Mouse (Mus musculus): ENCODE measurements around the gene Fgf15. TPM values are rescaled to one million over a fixed set of nuclear protein-coding genes. Genes with fewer than 3 reads are reported as not detected.

The Fgf15 gene
- polyA plus RNA-seq, 1 experiment, result 1.3 TPM

- peak overlapping the region; percentile 69 for H3K4me3 ChIP-seq (replicated peaks)
- TF ChIP-seq FLI1 (IDR thresholded peaks at IDR 0.05; ENCODE audit: low read length) (no peak), GATA1 (IDR thresholded peaks at IDR 0.05; ENCODE audit: borderline replicate concordance, low read length) (no peak)
- H3K27me3 ChIP-seq (replicated peaks), result peaks cover 90% of the 10 kb centered on the region
- H3K36me3 ChIP-seq (replicated peaks; ENCODE audit: low read length), result no peaks in the 10 kb centered on the region
- peaks cover 70% of the 10 kb centered on the region for H3K4me1 ChIP-seq
- no peaks in the 10 kb centered on the region; the same call in 1 of the 2 replicates for H3K9me3 ChIP-seq
Observed at GRCm38 (mm10) chr7:144942071-144942743, 45.9 kb downstream of the Fgf15 start.

- H3K27me3 ChIP-seq (replicated peaks), result peaks cover 90% of the 10 kb centered on the region
- no peaks in the 10 kb centered on the region for H3K36me3 ChIP-seq (replicated peaks; ENCODE audit: low read length)
- no peaks in the 10 kb centered on the region; the same call in 1 of the 2 replicates for H3K9me3 ChIP-seq
- H3K4me1 ChIP-seq, result peaks cover 65% of the 10 kb centered on the region
- H3K4me3 ChIP-seq (replicated peaks), result peak overlapping the region; percentile 87
- TF ChIP-seq GATA1 (IDR thresholded peaks at IDR 0.05; ENCODE audit: borderline replicate concordance, low read length) (no peak), FLI1 (IDR thresholded peaks at IDR 0.05; ENCODE audit: low read length) (no peak)
Observed at GRCm38 (mm10) chr7:144942744-144943135, 46.4 kb downstream of the Fgf15 start.

GRCm38 (mm10) chr7:144943254-144943653 is 46.9 kb downstream of the Fgf15 start:
- TF ChIP-seq GATA1 (IDR thresholded peaks at IDR 0.05; ENCODE audit: borderline replicate concordance, low read length), result no peak
- no peak for TF ChIP-seq FLI1 (IDR thresholded peaks at IDR 0.05; ENCODE audit: low read length)

More at GRCm38 (mm10) chr7:144943254-144943653, 46.9 kb downstream of the Fgf15 start:
- Histone ChIP-seq H3K4me1 (peaks cover 61% of the 10 kb centered on the region), H3K4me3 (replicated peaks) (peak overlapping the region; percentile 87), H3K9me3 (no peaks in the 10 kb centered on the region; the same call in 1 of the 2 replicates), H3K27me3 (replicated peaks) (peaks cover 90% of the 10 kb centered on the region), H3K36me3 (replicated peaks; ENCODE audit: low read length) (no peaks in the 10 kb centered on the region)

Other genes starting within 250 kb of the Fgf15 start
- not detected in 2 replicates for gene Ano1, start 144.6 kb upstream of the Fgf15 start, polyA plus RNA-seq (2012; ENCODE audit: insufficient read depth, low replicate concordance)
- gene Fgf3, start 58.4 kb upstream of the Fgf15 start, polyA plus RNA-seq (2012; ENCODE audit: insufficient read depth, low replicate concordance), result 7.0 and 9.2 TPM in 2 replicates
- not detected in 2 replicates for gene Fgf4, start 49.2 kb upstream of the Fgf15 start, polyA plus RNA-seq (2012; ENCODE audit: insufficient read depth, low replicate concordance)
- 1.3 and 20.1 TPM in 2 replicates for gene LTO1, start 18.6 kb downstream of the Fgf15 start, polyA plus RNA-seq (2012; ENCODE audit: insufficient read depth, low replicate concordance)
- 12.9 and 17.6 TPM in 2 replicates for gene Ccnd1, start 43.4 kb downstream of the Fgf15 start, polyA plus RNA-seq (2012; ENCODE audit: insufficient read depth, low replicate concordance)

Data from megakaryocyte, embryonic 14.5 days (primary cell).